Mouse (Mus musculus) olfactory bulb, adult 2 months (tissue): Measurements from ENCODE around the gene Gm45337.

Source experiments
- CTCF ChIP-seq: fragments of 200-500 bp; IDR thresholded peaks from 2 replicates; pipeline ENCODE4 v1.5.1; 2012; ENCODE audit warnings: low read depth, mild to moderate bottlenecking, low read length, moderate library complexity; ENCODE audit not compliant: insufficient read depth
- POLR2A ChIP-seq: fragments of 200-500 bp; IDR thresholded peaks from 2 replicates; pipeline ENCODE4 v1.6.1; 2012; ENCODE audit warnings: mild to moderate bottlenecking, low read depth, low read length, moderate library complexity; ENCODE audit not compliant: insufficient read depth

DNA sequence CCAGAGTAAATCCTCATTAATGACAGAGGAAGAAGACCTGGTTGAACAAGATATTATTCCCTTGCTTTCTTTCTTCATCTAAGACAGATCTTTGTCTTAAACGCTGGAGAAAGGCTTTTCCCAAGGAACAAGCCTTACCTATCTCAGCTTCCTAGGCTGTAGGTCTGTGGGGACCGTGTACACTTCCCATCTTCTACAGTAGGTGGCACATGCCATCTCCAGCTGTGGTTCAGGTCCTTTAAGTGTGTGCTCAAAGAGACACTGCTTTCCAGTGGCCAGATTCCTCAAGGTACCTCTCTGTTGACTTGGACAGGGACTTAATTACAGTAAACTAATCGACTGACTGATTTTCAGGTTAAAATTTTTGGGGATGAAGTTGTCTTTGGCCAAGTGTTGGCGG is 15.6 kb downstream of the Gm45337 start:
- no peak for TF ChIP-seq POLR2A
- no peak for TF ChIP-seq CTCF
